Mouse (Mus musculus): ENCODE measurements around the gene Dock4. TPM values are rescaled to one million over a fixed set of nuclear protein-coding genes. Genes with fewer than 3 reads are reported as not detected.

Dock4 gene
- polyA plus RNA-seq, 2 experiments, result 7.7 to 12.2 TPM

DNA sequence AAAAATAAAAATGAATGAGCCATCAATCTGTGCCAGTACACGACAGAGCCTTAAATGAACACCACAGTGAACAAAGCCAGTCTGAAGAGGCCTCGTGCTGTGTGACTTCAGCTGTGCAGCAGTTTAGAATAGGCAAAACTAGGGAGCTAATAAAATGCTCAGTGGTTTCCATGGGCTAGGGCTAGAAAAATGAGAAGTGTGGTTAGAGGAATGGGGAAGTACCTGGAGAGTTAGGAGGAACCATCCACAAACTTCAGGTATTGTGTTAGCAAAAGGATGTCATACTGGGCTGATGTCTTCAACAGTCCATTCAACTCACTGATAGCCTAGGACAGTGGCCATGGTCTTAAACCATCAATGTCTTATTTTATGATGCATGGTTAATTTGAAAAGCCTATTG, 263.3 kb downstream of the Dock4 start:
- no peak for DNase-seq (ENCODE audit: low spot score)
- no peaks in the 10 kb centered on the region for H3K9me3 ChIP-seq (ENCODE audit: control insufficient read depth, low read length)
- no peak overlapping the region for H3K4me2 ChIP-seq (replicated peaks; ENCODE audit: low read depth, low read length, severe bottlenecking)
- H3K27me3 ChIP-seq (ENCODE audit: control insufficient read depth, insufficient read depth, low read length), result no peaks in the 10 kb centered on the region
- no peak for TF ChIP-seq POLR2A (IDR thresholded peaks at IDR 0.05; ENCODE audit: borderline replicate concordance, extremely low read depth, insufficient read depth, insufficient read length)
- no peaks in the 10 kb centered on the region for H3K4me1 ChIP-seq (ENCODE audit: control insufficient read depth, insufficient read depth, low read length)
- 73% methylated on average over 2 of the region's 2 CpGs for WGBS
- H3K27ac ChIP-seq (replicated peaks; ENCODE audit: low read depth, low read length), result no peak overlapping the region
- H3K4me3 ChIP-seq (replicated peaks; ENCODE audit: low read length), result no peak overlapping the region
- no peak overlapping the region for H3K9ac ChIP-seq (ENCODE audit: low read depth, low read length, severe bottlenecking)
- ATAC-seq (ENCODE audit: low FRiP score, low read depth), result no peak
- H3K36me3 ChIP-seq (ENCODE audit: control insufficient read depth, insufficient read depth, low read length), result no peaks in the 10 kb centered on the region

- ATAC-seq (ENCODE audit: low FRiP score, low read depth), result no peak
- Histone ChIP-seq H3K9me3 (ENCODE audit: control insufficient read depth, low read length) (no peaks in the 10 kb centered on the region), H3K9ac (ENCODE audit: low read depth, low read length, severe bottlenecking) (no peak overlapping the region), H3K27ac (replicated peaks; ENCODE audit: low read depth, low read length) (no peak overlapping the region), H3K36me3 (ENCODE audit: control insufficient read depth, insufficient read depth, low read length) (no peaks in the 10 kb centered on the region), H3K27me3 (ENCODE audit: control insufficient read depth, insufficient read depth, low read length) (no peaks in the 10 kb centered on the region), H3K4me3 (replicated peaks; ENCODE audit: low read length) (no peak overlapping the region), H3K4me2 (replicated peaks; ENCODE audit: low read depth, low read length, severe bottlenecking) (no peak overlapping the region), H3K4me1 (ENCODE audit: control insufficient read depth, insufficient read depth, low read length) (no peaks in the 10 kb centered on the region)
- TF ChIP-seq POLR2A (IDR thresholded peaks at IDR 0.05; ENCODE audit: borderline replicate concordance, extremely low read depth, insufficient read depth, insufficient read length), result no peak
- WGBS, result 86% methylated on average over 3 of the region's 3 CpGs
- no peak for DNase-seq (ENCODE audit: low spot score)
Measured at GRCm38 (mm10) chr12:40712235-40712634, 266.5 kb downstream of the Dock4 start.

DNA sequence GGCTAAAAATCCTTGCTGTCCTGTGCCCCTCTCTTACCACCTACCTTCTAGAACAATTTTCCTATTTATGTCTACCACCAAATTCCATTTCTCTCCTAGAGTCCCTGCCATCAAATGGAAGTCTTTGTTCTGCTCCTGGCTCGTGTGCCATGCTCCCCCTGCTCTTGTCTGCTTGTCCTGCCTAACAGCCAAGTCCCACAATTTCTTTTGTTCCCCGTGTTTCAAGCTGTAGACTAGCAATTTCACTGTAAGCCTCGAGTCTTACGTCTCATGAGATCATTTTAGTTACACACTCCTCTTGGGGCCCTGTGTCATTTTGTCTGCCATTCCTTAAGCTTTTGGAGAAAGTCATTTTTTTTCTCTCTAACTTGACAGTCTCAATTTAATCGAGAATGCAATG, 268.5 kb downstream of the Dock4 start:
- H3K4me3 ChIP-seq (replicated peaks; ENCODE audit: low read length), result no peak overlapping the region
- H3K9ac ChIP-seq (ENCODE audit: low read depth, low read length, severe bottlenecking), result no peak overlapping the region
- no peak overlapping the region for H3K27ac ChIP-seq (replicated peaks; ENCODE audit: low read depth, low read length)
- ATAC-seq (ENCODE audit: low FRiP score, low read depth), result no peak
- TF ChIP-seq POLR2A (IDR thresholded peaks at IDR 0.05; ENCODE audit: borderline replicate concordance, extremely low read depth, insufficient read depth, insufficient read length), result no peak
- 59% methylated on average over 5 of the region's 5 CpGs for WGBS
- no peaks in the 10 kb centered on the region for H3K9me3 ChIP-seq (ENCODE audit: control insufficient read depth, low read length)
- no peaks in the 10 kb centered on the region for H3K36me3 ChIP-seq (ENCODE audit: control insufficient read depth, insufficient read depth, low read length)
- no peaks in the 10 kb centered on the region for H3K4me1 ChIP-seq (ENCODE audit: control insufficient read depth, insufficient read depth, low read length)
- no peak for DNase-seq (ENCODE audit: low spot score)
- no peak overlapping the region for H3K4me2 ChIP-seq (replicated peaks; ENCODE audit: low read depth, low read length, severe bottlenecking)
- no peaks in the 10 kb centered on the region for H3K27me3 ChIP-seq (ENCODE audit: control insufficient read depth, insufficient read depth, low read length)

DNA sequence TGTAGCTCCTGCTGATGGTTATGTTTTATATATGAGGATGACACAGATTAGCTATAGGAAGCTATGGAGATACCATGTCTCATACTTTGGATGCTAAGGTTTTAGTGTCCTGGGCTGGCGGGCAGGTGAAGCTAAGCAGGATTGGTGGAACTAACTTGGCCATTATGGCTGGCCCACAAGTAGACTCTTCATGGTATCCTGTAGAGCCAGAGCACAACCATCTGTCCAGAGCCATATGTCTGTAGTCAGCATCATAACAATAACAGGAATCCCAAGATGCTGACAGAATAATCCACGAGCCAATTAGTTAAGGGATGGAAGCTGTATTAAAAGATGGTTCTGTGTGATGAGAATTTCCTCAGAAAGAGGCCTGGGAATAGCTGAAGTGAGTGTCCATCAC, 269.4 kb downstream of the Dock4 start:
- Histone ChIP-seq H3K9me3 (ENCODE audit: control insufficient read depth, low read length) (no peaks in the 10 kb centered on the region), H3K27ac (replicated peaks; ENCODE audit: low read depth, low read length) (no peak overlapping the region), H3K4me3 (replicated peaks; ENCODE audit: low read length) (no peak overlapping the region), H3K27me3 (ENCODE audit: control insufficient read depth, insufficient read depth, low read length) (no peaks in the 10 kb centered on the region), H3K36me3 (ENCODE audit: control insufficient read depth, insufficient read depth, low read length) (no peaks in the 10 kb centered on the region), H3K4me1 (ENCODE audit: control insufficient read depth, insufficient read depth, low read length) (no peaks in the 10 kb centered on the region), H3K4me2 (replicated peaks; ENCODE audit: low read depth, low read length, severe bottlenecking) (no peak overlapping the region), H3K9ac (ENCODE audit: low read depth, low read length, severe bottlenecking) (no peak overlapping the region)
- WGBS, result 90% methylated on average over 2 of the region's 2 CpGs
- DNase-seq (ENCODE audit: low spot score), result no peak
- ATAC-seq (ENCODE audit: low FRiP score, low read depth), result no peak
- TF ChIP-seq POLR2A (IDR thresholded peaks at IDR 0.05; ENCODE audit: borderline replicate concordance, extremely low read depth, insufficient read depth, insufficient read length), result no peak

- H3K4me3 ChIP-seq (replicated peaks; ENCODE audit: low read length), result no peak overlapping the region
- H3K9me3 ChIP-seq (ENCODE audit: control insufficient read depth, low read length), result no peaks in the 10 kb centered on the region
- TF ChIP-seq POLR2A (IDR thresholded peaks at IDR 0.05; ENCODE audit: borderline replicate concordance, extremely low read depth, insufficient read depth, insufficient read length), result no peak
- no peak for ATAC-seq (ENCODE audit: low FRiP score, low read depth)
- 88% methylated on average over 2 of the region's 2 CpGs for WGBS
- no peak for DNase-seq (ENCODE audit: low spot score)
- no peak overlapping the region for H3K9ac ChIP-seq (ENCODE audit: low read depth, low read length, severe bottlenecking)
- no peak overlapping the region for H3K27ac ChIP-seq (replicated peaks; ENCODE audit: low read depth, low read length)
- H3K36me3 ChIP-seq (ENCODE audit: control insufficient read depth, insufficient read depth, low read length), result no peaks in the 10 kb centered on the region
- no peaks in the 10 kb centered on the region for H3K27me3 ChIP-seq (ENCODE audit: control insufficient read depth, insufficient read depth, low read length)
- peaks cover 3% of the 10 kb centered on the region; the same call in 1 of the 2 replicates for H3K4me1 ChIP-seq (ENCODE audit: control insufficient read depth, insufficient read depth, low read length)
- no peak overlapping the region for H3K4me2 ChIP-seq (replicated peaks; ENCODE audit: low read depth, low read length, severe bottlenecking)
Measured at GRCm38 (mm10) chr12:40728373-40728772, 282.6 kb downstream of the Dock4 start.

DNA sequence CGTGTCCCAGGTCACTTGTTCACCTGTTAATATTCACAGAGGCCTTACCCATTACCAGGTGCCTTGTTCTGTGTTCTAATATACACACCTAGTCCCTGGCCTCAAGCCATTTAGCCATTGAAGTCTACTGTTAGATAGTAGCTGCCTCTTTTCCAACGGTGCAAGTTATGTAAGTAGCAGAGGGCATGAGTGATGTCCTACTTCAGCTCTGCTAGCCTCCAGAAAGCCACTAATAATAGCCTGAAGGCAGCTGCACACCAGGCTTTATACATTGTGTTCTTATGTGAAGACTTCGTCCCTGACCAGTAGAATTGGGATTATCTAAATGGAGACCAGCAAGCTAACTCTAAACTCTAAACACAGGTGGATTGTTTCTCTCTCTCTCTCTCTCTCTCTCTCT, 285.0 kb downstream of the Dock4 start:
- H3K9ac ChIP-seq (ENCODE audit: low read depth, low read length, severe bottlenecking), result no peak overlapping the region
- 78% methylated on average over 3 of the region's 3 CpGs for WGBS

More for the DNA sequence above, 285.0 kb downstream of the Dock4 start:
- Histone ChIP-seq H3K36me3 (ENCODE audit: control insufficient read depth, insufficient read depth, low read length) (no peaks in the 10 kb centered on the region), H3K4me1 (ENCODE audit: control insufficient read depth, insufficient read depth, low read length) (no peaks in the 10 kb centered on the region; the same call in 1 of the 2 replicates), H3K4me2 (replicated peaks; ENCODE audit: low read depth, low read length, severe bottlenecking) (no peak overlapping the region), H3K27me3 (ENCODE audit: control insufficient read depth, insufficient read depth, low read length) (no peaks in the 10 kb centered on the region), H3K4me3 (replicated peaks; ENCODE audit: low read length) (no peak overlapping the region), H3K27ac (replicated peaks; ENCODE audit: low read depth, low read length) (no peak overlapping the region), H3K9me3 (ENCODE audit: control insufficient read depth, low read length) (no peaks in the 10 kb centered on the region)
- DNase-seq (ENCODE audit: low spot score), result no peak
- no peak for TF ChIP-seq POLR2A (IDR thresholded peaks at IDR 0.05; ENCODE audit: borderline replicate concordance, extremely low read depth, insufficient read depth, insufficient read length)
- ATAC-seq (ENCODE audit: low FRiP score, low read depth), result no peak

Data from limb, embryonic 14.5 days (tissue).